Mouse (Mus musculus) kidney, adult 2 months (tissue): ENCODE measurements at regions not wholly inside any gene's neighbourhood (a gene's known extent, or its start where the extent isn't known, plus 50 kb on each side); places are given as distances from the start of the nearest gene placed in this dataset.
A peak's percentile ranks its signal among the peaks of the same experiment; 100 is the strongest.

Experiments
- DNase-seq: peaks from one replicate; pipeline ENCODE4 v3.0.0; 2021
- H3K27ac ChIP-seq: fragments of 200-500 bp; 2 replicates; pipeline ENCODE4 v1.5.1; 2012; ENCODE audit warnings: low read depth, low read length, control low read depth, inconsistent platforms; ENCODE audit not compliant: insufficient read depth
- H3K27me3 ChIP-seq: fragments of 200-500 bp; replicated peaks from 2 replicates; pipeline ENCODE4 v1.6.1; 2012; ENCODE audit warnings: mild to moderate bottlenecking, moderate library complexity, low read length, inconsistent platforms; ENCODE audit not compliant: control insufficient read depth, insufficient read depth
- H3K36me3 ChIP-seq: fragments of 200-500 bp; 2 replicates; pipeline ENCODE4 v1.6.1; 2012; ENCODE audit warnings: mild to moderate bottlenecking, moderate library complexity, low read length, inconsistent platforms; ENCODE audit not compliant: control insufficient read depth, insufficient read depth
- H3K4me1 ChIP-seq: fragments of 200-500 bp; 2 replicates; pipeline ENCODE4 v1.6.1; 2011; ENCODE audit warnings: low read length; ENCODE audit not compliant: control insufficient read depth, insufficient read depth
- H3K4me3 ChIP-seq: fragments of 200-500 bp; 2 replicates; pipeline ENCODE4 v1.5.1; 2011; ENCODE audit warnings: mild to moderate bottlenecking, low read depth, low read length, control low read depth; ENCODE audit not compliant: insufficient read depth
- CTCF ChIP-seq: fragments of 200-500 bp; conservative IDR thresholded peaks from 2 replicates; pipeline ENCODE4 v1.5.1; 2011; ENCODE audit warnings: low read depth, mild to moderate bottlenecking, control low read depth, low read length, moderate library complexity, mixed read lengths; ENCODE audit not compliant: insufficient read depth, insufficient read length
- POLR2A ChIP-seq: fragments of 200-500 bp; IDR thresholded peaks from one replicate; pipeline ENCODE4 v1.6.1; 2011; ENCODE audit warnings: low read depth, low read length, control low read depth
- WGBS: fragments of 180-500 bp; shearing (Covaris S2); methylation state at CpG from one replicate; pipeline ENCODE4 v1.1.7; 2018; 5-methylcytosine and 5-hydroxymethylcytosine counted together

GRCm38 (mm10) chr11:43351348-43351747, 74.7 kb downstream of the Pttg1 start:
- no peak overlapping the region for H3K4me3 ChIP-seq
- H3K36me3 ChIP-seq = no peaks in the 10 kb centered on the region
- no peaks in the 10 kb centered on the region for H3K27me3 ChIP-seq
- H3K4me1 ChIP-seq = no peaks in the 10 kb centered on the region
- DNase-seq = no peak
- WGBS = 89% methylated on average over 2 of the region's 2 CpGs
- TF ChIP-seq POLR2A = no peak
- TF ChIP-seq CTCF = no peak
- H3K27ac ChIP-seq = no peak overlapping the region

- H3K4me1 ChIP-seq = no peaks in the 10 kb centered on the region
- H3K36me3 ChIP-seq = no peaks in the 10 kb centered on the region
- no peak for DNase-seq
- no peak overlapping the region for H3K27ac ChIP-seq
- H3K4me3 ChIP-seq = no peak overlapping the region
- no peaks in the 10 kb centered on the region for H3K27me3 ChIP-seq
- TF ChIP-seq CTCF (no peak), POLR2A (no peak)
- 66% methylated on average over 3 of the region's 3 CpGs for WGBS
These were observed 75.8 kb downstream of the Pttg1 start for GRCm38 (mm10) chr11:43350242-43350641.

GRCm38 (mm10) chr11:43349564-43349963, 76.5 kb downstream of the Pttg1 start:
- WGBS = 57% methylated on average over 7 of the region's 7 CpGs
- H3K36me3 ChIP-seq = no peaks in the 10 kb centered on the region
- H3K4me3 ChIP-seq = no peak overlapping the region
- TF ChIP-seq POLR2A (no peak), CTCF (no peak)
- peak; percentile 7 for DNase-seq
- no peaks in the 10 kb centered on the region for H3K4me1 ChIP-seq
- H3K27ac ChIP-seq = no peak overlapping the region
- H3K27me3 ChIP-seq = no peaks in the 10 kb centered on the region

- Histone ChIP-seq H3K36me3 (no peaks in the 10 kb centered on the region), H3K4me1 (no peaks in the 10 kb centered on the region), H3K27me3 (no peaks in the 10 kb centered on the region), H3K4me3 (no peak overlapping the region), H3K27ac (no peak overlapping the region)
- TF ChIP-seq CTCF (peak; percentile 91), POLR2A (no peak)
- DNase-seq = peak; percentile 73
- 19% methylated on average over 4 of the region's 4 CpGs for WGBS
These were observed 77.5 kb downstream of the Pttg1 start for GRCm38 (mm10) chr11:43348571-43348970.

- TF ChIP-seq CTCF = no peak
- TF ChIP-seq POLR2A = no peak
- Histone ChIP-seq H3K27me3 (no peaks in the 10 kb centered on the region), H3K27ac (no peak overlapping the region), H3K36me3 (no peaks in the 10 kb centered on the region), H3K4me3 (no peak overlapping the region), H3K4me1 (no peaks in the 10 kb centered on the region)
- no peak for DNase-seq
- 96% methylated on average over 9 of the region's 9 CpGs for WGBS
These were observed 79.6 kb downstream of the Pttg1 start for GRCm38 (mm10) chr11:43346489-43346888.

- no peak for DNase-seq
- TF ChIP-seq POLR2A (no peak), CTCF (no peak)
- no peaks in the 10 kb centered on the region for H3K36me3 ChIP-seq
- H3K27me3 ChIP-seq = no peaks in the 10 kb centered on the region
- H3K4me1 ChIP-seq = no peaks in the 10 kb centered on the region
- no peak overlapping the region for H3K4me3 ChIP-seq
- WGBS = 51% methylated on average over 14 of the region's 14 CpGs
- H3K27ac ChIP-seq = no peak overlapping the region
These were observed 81.1 kb downstream of the Pttg1 start for GRCm38 (mm10) chr11:43344767-43345561.

GRCm38 (mm10) chr11:43343574-43343973, 82.5 kb downstream of the Pttg1 start:
- DNase-seq = no peak
- no peaks in the 10 kb centered on the region for H3K4me1 ChIP-seq
- H3K36me3 ChIP-seq = no peaks in the 10 kb centered on the region
- no peaks in the 10 kb centered on the region for H3K27me3 ChIP-seq
- TF ChIP-seq POLR2A = no peak
- TF ChIP-seq CTCF = no peak
- 81% methylated on average over 5 of the region's 5 CpGs for WGBS
- no peak overlapping the region for H3K4me3 ChIP-seq
- H3K27ac ChIP-seq = no peak overlapping the region

- no peak for TF ChIP-seq CTCF
- no peak for TF ChIP-seq POLR2A
- WGBS = 83% methylated on average over 2 of the region's 2 CpGs
- DNase-seq = no peak
These were observed 87.6 kb downstream of the Pttg1 start for GRCm38 (mm10) chr11:43338377-43338993.

More at GRCm38 (mm10) chr11:43338377-43338993, 87.6 kb downstream of the Pttg1 start:
- no peaks in the 10 kb centered on the region for H3K36me3 ChIP-seq
- no peaks in the 10 kb centered on the region for H3K4me1 ChIP-seq
- no peaks in the 10 kb centered on the region for H3K27me3 ChIP-seq
- H3K27ac ChIP-seq = no peak overlapping the region
- H3K4me3 ChIP-seq = no peak overlapping the region
